Mouse (Mus musculus) intestine, postnatal 0 days (tissue): ENCODE measurements around the gene C5ar2. TPM values are rescaled to one million over a fixed set of nuclear protein-coding genes. Genes with fewer than 3 reads are reported as not detected.

ENCODE experiments used
- ATAC-seq: fragments of 200-750 bp; cut with Nextera tagmentation; 2 replicates; pipeline ENCODE4 v1.8.0; 2017; ENCODE audit warnings: mild to moderate bottlenecking, moderate TSS enrichment, moderate library complexity
- H3K27ac ChIP-seq: fragments of 300-500 bp; sonication (generic); 2 replicates; pipeline ENCODE4 v1.5.1; 2014; ENCODE audit warnings: mild to moderate bottlenecking, low read depth, low read length, moderate library complexity
- H3K27me3 ChIP-seq: fragments of 300-500 bp; sonication (generic); replicated peaks from 2 replicates; pipeline ENCODE4 v1.6.1; 2014; ENCODE audit warnings: low read length, mixed read lengths; ENCODE audit not compliant: control insufficient read depth, insufficient read depth
- H3K36me3 ChIP-seq: fragments of 300-500 bp; sonication (generic); 2 replicates; pipeline ENCODE4 v1.6.1; 2014; ENCODE audit warnings: mild to moderate bottlenecking, moderate library complexity; ENCODE audit not compliant: control insufficient read depth, insufficient read depth
- H3K4me1 ChIP-seq: fragments of 300-500 bp; sonication (generic); replicated peaks from 2 replicates; pipeline ENCODE4 v1.6.1; 2014; ENCODE audit warnings: antibody characterized with exemption, low read length, mixed read lengths; ENCODE audit not compliant: control insufficient read depth, insufficient read depth
- H3K4me2 ChIP-seq: fragments of 300-500 bp; sonication (generic); replicated peaks from 2 replicates; pipeline ENCODE4 v1.6.1; 2014; ENCODE audit warnings: low read depth, mild to moderate bottlenecking, moderate library complexity
- H3K4me3 ChIP-seq: fragments of 300-500 bp; sonication (generic); 2 replicates; pipeline ENCODE4 v1.5.1; 2014; ENCODE audit warnings: low read depth, low read length
- H3K9ac ChIP-seq: fragments of 300-500 bp; sonication (generic); 2 replicates; pipeline ENCODE4 v1.6.1; 2014; ENCODE audit warnings: mild to moderate bottlenecking, low read depth, low read length
- H3K9me3 ChIP-seq: fragments of 300-500 bp; sonication (generic); 2 replicates; pipeline ENCODE4 v1.6.1; 2016; ENCODE audit warnings: mixed run types; ENCODE audit not compliant: control insufficient read depth
- CTCF ChIP-seq: sonication (generic); IDR thresholded peaks from 2 replicates; pipeline ENCODE4 v1.5.1; 2016; ENCODE audit warnings: low read depth, mild to moderate bottlenecking, control low read depth, antibody characterized with exemption, moderate library complexity
- WGBS: fragments of 180-500 bp; shearing (Covaris S2); extraction: QIAGEN DNeasy Blood & Tissue Kit; methylation state at CpG from one replicate; pipeline ENCODE4 v1.1.7; 2014; 5-methylcytosine and 5-hydroxymethylcytosine counted together
- polyA plus RNA-seq: library from polyadenylated mRNA; unstranded; fragments of >200 nt; fragmentation: Nextera tagmentation; extraction: Ambion mirVana; gene quantifications from 2 replicates; pipeline ENCODE4 v1.2.1, GENCODE M21; 2015

C5ar2 gene
- polyA plus RNA-seq, 1 experiment from 2014 or later = 0.16 TPM

DNA sequence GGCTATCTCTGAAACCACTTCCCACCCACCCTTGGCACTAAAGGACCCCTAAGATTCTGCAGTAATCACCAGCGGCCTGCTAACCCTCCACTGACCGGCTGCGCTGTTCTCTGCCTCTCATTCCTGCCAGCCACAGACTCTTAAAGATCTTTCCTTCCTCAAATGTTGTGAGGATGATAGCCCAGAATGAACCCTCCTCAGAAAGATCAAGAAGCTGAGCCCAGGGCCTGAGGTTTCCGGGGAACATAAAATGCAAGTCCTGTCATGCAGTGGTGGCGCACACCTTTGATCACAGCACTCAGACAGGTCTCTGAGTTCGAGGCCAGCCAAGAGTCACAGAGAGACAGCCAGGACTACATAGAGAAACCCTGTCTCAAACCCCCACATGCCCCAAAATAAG is 1.8 kb downstream of the C5ar2 start:
- ATAC-seq = no peak
- TF ChIP-seq CTCF = no peak
- H3K4me2 ChIP-seq = no peak overlapping the region
- no peaks in the 10 kb centered on the region for H3K36me3 ChIP-seq
- H3K9ac ChIP-seq = no peak overlapping the region
- H3K9me3 ChIP-seq = no peaks in the 10 kb centered on the region
- no peaks in the 10 kb centered on the region for H3K27me3 ChIP-seq
- H3K4me1 ChIP-seq = no peaks in the 10 kb centered on the region
- H3K27ac ChIP-seq = no peak overlapping the region
- no peak overlapping the region for H3K4me3 ChIP-seq
- 83% methylated on average over 6 of the region's 6 CpGs for WGBS

DNA sequence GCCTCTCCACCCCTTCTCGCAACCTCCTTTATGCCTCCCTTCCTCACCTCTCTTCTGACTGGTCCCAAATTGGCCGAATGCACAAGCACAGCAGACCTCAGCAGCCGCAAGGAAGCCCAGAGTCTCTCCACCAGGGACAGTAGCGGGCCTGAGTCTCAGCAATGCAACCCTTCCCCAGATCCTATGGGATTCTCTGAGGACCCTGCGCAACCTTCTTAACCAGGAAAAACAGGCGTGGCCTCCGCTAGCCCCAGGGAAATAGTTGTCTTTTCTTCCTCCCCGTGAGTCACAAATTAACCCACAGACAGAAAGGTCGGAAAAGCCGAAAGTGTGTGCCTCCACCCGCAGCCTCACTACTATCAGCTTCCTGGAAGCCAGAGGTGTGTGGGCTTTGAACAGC is 2.2 kb downstream of the C5ar2 start:
- Histone ChIP-seq H3K9me3 (no peaks in the 10 kb centered on the region), H3K36me3 (no peaks in the 10 kb centered on the region), H3K4me1 (no peaks in the 10 kb centered on the region), H3K9ac (no peak overlapping the region), H3K27ac (no peak overlapping the region), H3K4me3 (no peak overlapping the region), H3K27me3 (no peaks in the 10 kb centered on the region), H3K4me2 (no peak overlapping the region)
- peak; percentile 27 for TF ChIP-seq CTCF
- no peak for ATAC-seq
- 50% methylated on average over 11 of the region's 11 CpGs for WGBS

DNA sequence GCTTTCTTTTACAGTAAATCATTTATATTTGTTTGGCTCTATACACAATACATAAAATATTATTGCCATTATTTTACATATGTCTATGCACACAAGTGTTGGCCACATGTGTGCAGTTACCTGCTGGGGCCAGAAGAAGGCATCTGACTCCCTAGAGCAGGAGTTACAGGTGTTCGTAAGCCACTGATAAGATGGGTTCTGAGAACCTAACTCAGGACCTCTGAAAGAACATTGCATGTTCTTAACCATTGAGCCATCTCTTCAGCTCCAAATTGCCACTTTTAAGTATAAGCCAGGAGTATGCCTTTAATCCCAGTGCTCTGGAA is 3.0 kb downstream of the C5ar2 start:
- no peaks in the 10 kb centered on the region for H3K4me1 ChIP-seq
- no peak for ATAC-seq
- H3K27me3 ChIP-seq = no peaks in the 10 kb centered on the region
- WGBS = 83% methylated on average over 1 of the region's 1 CpGs
- no peak overlapping the region for H3K27ac ChIP-seq
- no peaks in the 10 kb centered on the region for H3K36me3 ChIP-seq
- H3K4me3 ChIP-seq = no peak overlapping the region
- no peak overlapping the region for H3K9ac ChIP-seq
- H3K9me3 ChIP-seq = no peaks in the 10 kb centered on the region
- H3K4me2 ChIP-seq = no peak overlapping the region
- no peak for TF ChIP-seq CTCF

DNA sequence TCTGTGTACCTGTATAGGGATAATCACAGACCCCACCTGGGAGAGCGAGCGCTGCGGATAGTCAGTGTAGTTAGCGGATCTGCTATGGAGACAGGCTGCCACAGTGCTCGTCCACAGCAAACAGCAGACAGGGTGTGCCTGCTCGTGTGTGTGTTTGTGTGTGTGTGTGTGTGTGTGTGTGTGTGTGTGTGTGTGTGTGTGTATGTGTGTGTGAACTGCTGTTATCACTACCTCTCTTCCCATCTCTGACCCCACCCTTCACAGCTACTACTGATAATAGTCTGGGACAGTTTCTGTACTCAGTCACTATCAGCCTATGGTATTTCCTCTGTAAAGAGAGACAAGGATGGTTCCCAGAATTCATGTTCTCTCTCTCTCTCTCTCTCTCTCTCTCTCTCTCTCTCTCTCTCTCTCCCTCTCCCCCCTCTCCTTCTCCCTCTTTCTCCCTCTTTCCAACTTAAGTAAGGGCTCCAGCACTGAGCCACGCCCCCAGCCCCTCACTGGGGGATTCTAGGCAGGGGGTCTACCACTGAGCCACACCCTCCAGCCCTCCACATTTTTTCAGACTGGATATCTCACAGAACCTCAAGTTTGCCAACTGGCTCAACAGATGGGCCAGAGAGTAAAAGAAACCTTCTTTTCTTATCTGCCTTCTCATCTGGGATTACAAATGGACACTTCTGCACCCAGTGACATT is 3.5 kb downstream of the C5ar2 start:
- Histone ChIP-seq H3K4me1 (no peaks in the 10 kb centered on the region), H3K27me3 (no peaks in the 10 kb centered on the region), H3K27ac (no peak overlapping the region), H3K9ac (no peak overlapping the region), H3K4me3 (no peak overlapping the region), H3K36me3 (no peaks in the 10 kb centered on the region), H3K9me3 (no peaks in the 10 kb centered on the region), H3K4me2 (no peak overlapping the region)
- ATAC-seq = no peak
- no peak for TF ChIP-seq CTCF
- WGBS = 57% methylated on average over 7 of the region's 7 CpGs

DNA sequence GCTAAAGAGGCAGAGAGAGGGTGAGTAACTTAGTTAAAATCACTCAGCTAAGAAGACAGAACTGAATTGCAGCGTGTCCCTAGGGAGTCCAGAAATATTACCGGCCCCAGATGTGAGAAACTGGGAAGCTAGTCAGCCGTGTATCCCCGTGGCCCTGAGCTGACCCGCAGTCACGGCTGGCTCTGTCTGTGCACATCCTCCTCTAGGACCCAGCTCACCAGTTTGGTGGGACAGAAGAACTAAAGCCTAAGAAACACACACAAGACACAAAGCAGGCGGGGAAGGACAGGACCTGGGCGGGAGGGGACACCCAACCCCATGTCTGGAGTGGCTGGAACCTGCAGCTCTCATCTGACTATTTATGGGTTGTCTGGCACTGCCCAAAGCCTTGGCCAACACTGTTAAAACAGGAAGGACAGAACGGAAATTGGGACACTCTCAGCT is 4.4 kb downstream of the C5ar2 start:
- Histone ChIP-seq H3K9ac (no peak overlapping the region), H3K27me3 (no peaks in the 10 kb centered on the region), H3K36me3 (no peaks in the 10 kb centered on the region), H3K27ac (no peak overlapping the region), H3K9me3 (no peaks in the 10 kb centered on the region), H3K4me1 (no peaks in the 10 kb centered on the region), H3K4me2 (no peak overlapping the region), H3K4me3 (no peak overlapping the region)
- 64% methylated on average over 9 of the region's 9 CpGs for WGBS
- no peak for TF ChIP-seq CTCF
- no peak for ATAC-seq

DNA sequence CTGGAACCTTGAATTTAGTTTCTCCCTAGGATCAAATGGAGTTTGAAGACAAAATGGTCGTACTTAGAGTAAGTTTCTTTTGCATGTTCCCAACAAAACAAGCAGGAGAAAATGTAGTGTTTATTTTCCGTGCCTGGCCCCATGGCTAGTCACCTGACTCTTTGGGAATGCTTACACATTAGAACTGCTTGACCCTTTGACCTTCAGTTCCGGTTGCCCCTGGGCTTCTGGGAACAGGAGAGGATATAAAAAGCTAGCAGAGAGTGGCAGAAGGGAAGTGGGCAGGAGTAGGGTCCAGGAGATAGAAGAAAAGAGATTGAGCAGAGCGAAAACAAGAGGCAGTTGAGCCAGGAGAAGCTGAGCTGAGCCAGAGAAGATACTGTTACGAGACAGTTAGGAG is 14.1 kb downstream of the C5ar2 start:
- WGBS = 34% methylated on average over 5 of the region's 5 CpGs
- no peaks in the 10 kb centered on the region for H3K36me3 ChIP-seq
- H3K27me3 ChIP-seq = no peaks in the 10 kb centered on the region
- 0 out of 2 replicates have a peak, but pooled peaks cover 3% of the 10 kb centered on the region for H3K9me3 ChIP-seq
- no peak for TF ChIP-seq CTCF
- H3K27ac ChIP-seq = no peak overlapping the region
- H3K4me3 ChIP-seq = no peak overlapping the region
- H3K9ac ChIP-seq = no peak overlapping the region
- H3K4me1 ChIP-seq = no peaks in the 10 kb centered on the region
- H3K4me2 ChIP-seq = no peak overlapping the region
- no peak for ATAC-seq
